Mouse (Mus musculus): Measurements from ENCODE around the gene Arhgef6. TPM values are rescaled to one million over a fixed set of nuclear protein-coding genes. Genes with fewer than 3 reads are reported as not detected.
A peak's percentile ranks its signal among the peaks of the same experiment; 100 is the strongest.

Gene Arhgef6
- polyA plus RNA-seq, 1 experiment from 2014 or later: 36.1 TPM

GRCm38 (mm10) chrX:57336958-57337357, 1.6 kb downstream of the Arhgef6 start:
- Histone ChIP-seq H3K27ac (ENCODE audit: poor library complexity, severe bottlenecking) (no peak overlapping the region), H3K27me3 (replicated peaks) (no peaks in the 10 kb centered on the region), H3K4me2 (no peak overlapping the region), H3K9me3 (replicated peaks) (no peaks in the 10 kb centered on the region), H3K4me3 (no peak overlapping the region), H3K9ac (no peak overlapping the region), H3K36me3 (no peaks in the 10 kb centered on the region), H3K4me1 (replicated peaks) (no peaks in the 10 kb centered on the region; the same call in 1 of the 2 replicates)
- 85% methylated on average over 9 of the region's 9 CpGs for WGBS
- no peak for ATAC-seq (ENCODE audit: insufficient number of reproducible peaks, low FRiP score)

GRCm38 (mm10) chrX:57335313-57335712, 3.2 kb downstream of the Arhgef6 start:
- H3K9ac ChIP-seq: no peak overlapping the region
- H3K4me2 ChIP-seq: no peak overlapping the region
- WGBS: 87% methylated on average over 6 of the region's 6 CpGs
- H3K36me3 ChIP-seq: no peaks in the 10 kb centered on the region
- H3K4me3 ChIP-seq: no peak overlapping the region
- no peaks in the 10 kb centered on the region; the same call in 1 of the 2 replicates for H3K4me1 ChIP-seq (replicated peaks)
- no peak overlapping the region for H3K27ac ChIP-seq (ENCODE audit: poor library complexity, severe bottlenecking)
- H3K9me3 ChIP-seq (replicated peaks): no peaks in the 10 kb centered on the region
- no peak for ATAC-seq (ENCODE audit: insufficient number of reproducible peaks, low FRiP score)
- H3K27me3 ChIP-seq (replicated peaks): no peaks in the 10 kb centered on the region

GRCm38 (mm10) chrX:57327668-57328338, 10.7 kb downstream of the Arhgef6 start:
- H3K4me1 ChIP-seq (replicated peaks): 0 out of 2 replicates have a peak, but pooled peaks cover 5% of the 10 kb centered on the region
- H3K9ac ChIP-seq: no peak overlapping the region
- no peaks in the 10 kb centered on the region for H3K9me3 ChIP-seq (replicated peaks)
- H3K4me2 ChIP-seq: no peak overlapping the region
- H3K4me3 ChIP-seq: no peak overlapping the region
- H3K27me3 ChIP-seq (replicated peaks): no peaks in the 10 kb centered on the region
- H3K27ac ChIP-seq (ENCODE audit: poor library complexity, severe bottlenecking): no peak overlapping the region
- H3K36me3 ChIP-seq: no peaks in the 10 kb centered on the region
- no peak for ATAC-seq (ENCODE audit: insufficient number of reproducible peaks, low FRiP score)
- WGBS: 65% methylated on average over 3 of the region's 3 CpGs

GRCm38 (mm10) chrX:57326487-57327221, 11.9 kb downstream of the Arhgef6 start:
- peak overlapping the region; percentile 79 for H3K4me2 ChIP-seq
- H3K4me1 ChIP-seq (replicated peaks): 0 out of 2 replicates have a peak, but pooled peaks cover 5% of the 10 kb centered on the region
- no peaks in the 10 kb centered on the region for H3K27me3 ChIP-seq (replicated peaks)
- 23% methylated on average over 16 of the region's 16 CpGs for WGBS
- peak; percentile 63 for ATAC-seq (ENCODE audit: insufficient number of reproducible peaks, low FRiP score)
- H3K4me3 ChIP-seq: peak overlapping the region; percentile 59
- peak overlapping the region; percentile 73 for H3K9ac ChIP-seq
- no peaks in the 10 kb centered on the region for H3K9me3 ChIP-seq (replicated peaks)
- H3K36me3 ChIP-seq: no peaks in the 10 kb centered on the region
- H3K27ac ChIP-seq (ENCODE audit: poor library complexity, severe bottlenecking): 0 out of 2 replicates have a peak overlapping the region, but pooled peaks have one; percentile 25

- ATAC-seq (ENCODE audit: insufficient number of reproducible peaks, low FRiP score): peak; percentile 67; the same call in 1 of the 2 replicates
- no peaks in the 10 kb centered on the region for H3K9me3 ChIP-seq (replicated peaks)
- H3K4me3 ChIP-seq: peak overlapping the region; percentile 59
- WGBS: 18% methylated on average over 28 of the region's 29 CpGs
- 0 out of 2 replicates have a peak, but pooled peaks cover 5% of the 10 kb centered on the region for H3K4me1 ChIP-seq (replicated peaks)
- H3K9ac ChIP-seq: peak overlapping the region; percentile 73
- H3K27me3 ChIP-seq (replicated peaks): no peaks in the 10 kb centered on the region
- H3K4me2 ChIP-seq: peak overlapping the region; percentile 79
- no peaks in the 10 kb centered on the region for H3K36me3 ChIP-seq
- peak overlapping the region; percentile 78 for H3K27ac ChIP-seq (ENCODE audit: poor library complexity, severe bottlenecking)
These were observed 12.6 kb downstream of the Arhgef6 start for GRCm38 (mm10) chrX:57325861-57326461.

- H3K4me2 ChIP-seq: peak overlapping the region; percentile 43
- H3K36me3 ChIP-seq: no peaks in the 10 kb centered on the region
- H3K9ac ChIP-seq: no peak overlapping the region
- no peak overlapping the region for H3K4me3 ChIP-seq
- no peaks in the 10 kb centered on the region for H3K9me3 ChIP-seq (replicated peaks)
- WGBS: 52% methylated on average over 6 of the region's 6 CpGs
- no peak for ATAC-seq (ENCODE audit: insufficient number of reproducible peaks, low FRiP score)
- H3K4me1 ChIP-seq (replicated peaks): 0 out of 2 replicates have a peak, but pooled peaks cover 5% of the 10 kb centered on the region
- no peaks in the 10 kb centered on the region for H3K27me3 ChIP-seq (replicated peaks)
- peak overlapping the region; percentile 68; the same call in 1 of the 2 replicates for H3K27ac ChIP-seq (ENCODE audit: poor library complexity, severe bottlenecking)
These were observed 13.6 kb downstream of the Arhgef6 start for GRCm38 (mm10) chrX:57324891-57325290.

- Histone ChIP-seq H3K4me3 (no peak overlapping the region), H3K4me1 (replicated peaks) (no peaks in the 10 kb centered on the region), H3K27ac (ENCODE audit: poor library complexity, severe bottlenecking) (no peak overlapping the region), H3K36me3 (no peaks in the 10 kb centered on the region), H3K9me3 (replicated peaks) (no peaks in the 10 kb centered on the region), H3K4me2 (no peak overlapping the region), H3K27me3 (replicated peaks) (no peaks in the 10 kb centered on the region), H3K9ac (no peak overlapping the region)
- WGBS: 80% methylated on average over 5 of the region's 5 CpGs
- ATAC-seq (ENCODE audit: insufficient number of reproducible peaks, low FRiP score): no peak
These were observed 26.5 kb downstream of the Arhgef6 start for GRCm38 (mm10) chrX:57312066-57312465.

- Histone ChIP-seq H3K27ac (ENCODE audit: poor library complexity, severe bottlenecking) (no peak overlapping the region), H3K4me3 (no peak overlapping the region), H3K27me3 (replicated peaks) (no peaks in the 10 kb centered on the region), H3K36me3 (no peaks in the 10 kb centered on the region), H3K9me3 (replicated peaks) (no peaks in the 10 kb centered on the region), H3K9ac (no peak overlapping the region), H3K4me1 (replicated peaks) (no peaks in the 10 kb centered on the region), H3K4me2 (no peak overlapping the region)
- ATAC-seq (ENCODE audit: insufficient number of reproducible peaks, low FRiP score): no peak
- WGBS: 53% methylated on average over 2 of the region's 2 CpGs
These were observed 28.5 kb downstream of the Arhgef6 start for GRCm38 (mm10) chrX:57309993-57310392.

GRCm38 (mm10) chrX:57306747-57307146, 31.8 kb downstream of the Arhgef6 start:
- Histone ChIP-seq H3K4me1 (replicated peaks) (no peaks in the 10 kb centered on the region), H3K27ac (ENCODE audit: poor library complexity, severe bottlenecking) (no peak overlapping the region), H3K27me3 (replicated peaks) (no peaks in the 10 kb centered on the region), H3K9me3 (replicated peaks) (no peaks in the 10 kb centered on the region), H3K9ac (no peak overlapping the region), H3K36me3 (no peaks in the 10 kb centered on the region), H3K4me2 (no peak overlapping the region), H3K4me3 (no peak overlapping the region)
- no peak for ATAC-seq (ENCODE audit: insufficient number of reproducible peaks, low FRiP score)
- WGBS: 72% methylated on average over 6 of the region's 6 CpGs

- no peak overlapping the region for H3K4me3 ChIP-seq
- ATAC-seq (ENCODE audit: insufficient number of reproducible peaks, low FRiP score): no peak
- H3K27me3 ChIP-seq (replicated peaks): no peaks in the 10 kb centered on the region
- no peak overlapping the region for H3K27ac ChIP-seq (ENCODE audit: poor library complexity, severe bottlenecking)
- no peaks in the 10 kb centered on the region for H3K36me3 ChIP-seq
- H3K9me3 ChIP-seq (replicated peaks): no peaks in the 10 kb centered on the region
- 75% methylated on average over 3 of the region's 3 CpGs for WGBS
- H3K9ac ChIP-seq: no peak overlapping the region
- H3K4me2 ChIP-seq: no peak overlapping the region
- no peaks in the 10 kb centered on the region for H3K4me1 ChIP-seq (replicated peaks)
These were observed 33.7 kb downstream of the Arhgef6 start for GRCm38 (mm10) chrX:57304784-57305287.
